Mouse (Mus musculus): ENCODE data around the gene Inhbc.

Inhbc gene

GRCm38 (mm10) chr10:127369834-127370820 is at the start of gene Inhbc:
Inhbc (minus strand) TSS chr10:127370431.
- no peak for DNase-seq

DNA sequence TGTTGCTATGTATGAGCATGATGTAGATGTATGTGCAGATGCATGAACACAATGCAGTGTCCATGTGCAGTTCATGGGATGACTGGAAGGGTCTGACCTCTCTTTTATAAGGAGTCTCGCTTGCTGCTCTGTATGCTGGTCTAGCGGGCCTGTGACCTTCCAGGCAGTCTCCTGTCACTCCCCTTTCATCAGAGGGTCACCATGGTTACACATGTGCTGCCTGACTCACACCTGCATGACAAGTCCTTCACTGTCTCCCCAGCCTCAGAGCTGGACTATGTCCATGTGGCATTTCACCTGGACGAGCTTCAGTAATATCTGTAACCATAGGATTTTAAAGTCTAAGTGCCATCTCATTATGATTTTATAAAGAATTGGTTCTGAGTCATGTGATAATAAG is 43.9 kb upstream of the Inhbc start:
- no peak for DNase-seq

- DNase-seq = no peak
Observed at GRCm38 (mm10) chr10:127413585-127413984, 43.4 kb upstream of the Inhbc start.

GRCm38 (mm10) chr10:127412776-127413175 is 42.5 kb upstream of the Inhbc start:
- DNase-seq = no peak

DNA sequence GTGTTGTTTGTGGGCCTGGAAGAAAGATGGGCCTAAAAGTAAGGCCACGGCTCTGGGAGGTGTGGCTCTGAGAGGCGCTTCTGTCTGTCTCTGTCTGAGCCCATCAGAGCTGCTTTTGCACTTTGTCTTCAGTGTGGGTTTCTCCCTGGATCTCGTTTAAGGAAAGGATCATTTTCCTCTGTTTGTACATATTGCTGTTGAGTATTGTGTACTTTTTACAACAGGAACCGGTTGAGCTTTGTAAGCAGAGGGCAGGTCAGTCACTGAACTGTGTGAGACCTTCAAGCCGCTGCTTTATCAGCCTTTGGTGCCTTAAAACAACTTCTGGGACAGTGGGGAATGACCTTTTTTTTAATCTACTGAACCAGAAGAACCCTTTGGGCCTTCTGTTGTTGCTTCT is 41.9 kb upstream of the Inhbc start:
- no peak for DNase-seq

DNA sequence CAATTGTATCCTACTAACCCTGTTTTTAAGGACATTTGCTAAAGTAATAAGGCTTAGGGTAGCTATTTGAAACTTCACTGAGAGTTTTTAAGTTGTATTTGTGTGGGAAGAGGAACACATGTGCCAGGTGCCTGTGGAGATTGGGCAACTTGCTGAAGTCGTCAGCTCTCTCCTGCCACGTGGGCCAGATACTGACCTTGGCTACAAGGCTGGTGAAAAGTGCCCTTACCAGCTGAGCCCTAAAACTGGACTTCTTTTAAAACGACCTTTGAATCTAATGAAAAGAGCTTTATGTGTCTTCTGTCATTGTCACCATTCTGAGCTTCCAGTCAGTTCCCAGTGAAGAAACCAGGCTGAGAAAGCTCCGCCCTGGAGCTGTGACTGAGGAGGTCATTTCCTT is 37.2 kb upstream of the Inhbc start:
- DNase-seq = no peak

DNA sequence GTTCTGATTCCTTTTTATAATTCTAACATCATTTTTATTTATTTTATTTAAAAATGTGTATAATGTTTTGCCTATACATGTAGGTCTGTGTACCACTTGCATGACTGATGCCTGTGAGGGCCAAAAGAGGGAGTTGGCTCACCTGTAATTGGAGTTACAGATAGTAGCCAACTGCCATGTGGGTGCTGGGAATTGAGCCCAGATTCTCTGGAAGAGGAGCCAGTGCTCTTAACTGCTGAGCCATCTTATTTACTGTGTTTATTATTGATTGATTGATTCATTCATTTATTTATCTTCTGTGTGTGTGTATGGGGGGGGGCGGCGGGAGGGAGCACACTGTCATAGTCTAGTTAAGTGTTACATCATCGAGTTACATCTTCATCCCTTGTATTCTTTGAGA is 34.5 kb upstream of the Inhbc start:
- no peak for DNase-seq

GRCm38 (mm10) chr10:127391774-127392173 is 21.5 kb upstream of the Inhbc start:
- no peak for DNase-seq

GRCm38 (mm10) chr10:127381743-127382134 is 11.5 kb upstream of the Inhbc start:
- DNase-seq = no peak

DNA sequence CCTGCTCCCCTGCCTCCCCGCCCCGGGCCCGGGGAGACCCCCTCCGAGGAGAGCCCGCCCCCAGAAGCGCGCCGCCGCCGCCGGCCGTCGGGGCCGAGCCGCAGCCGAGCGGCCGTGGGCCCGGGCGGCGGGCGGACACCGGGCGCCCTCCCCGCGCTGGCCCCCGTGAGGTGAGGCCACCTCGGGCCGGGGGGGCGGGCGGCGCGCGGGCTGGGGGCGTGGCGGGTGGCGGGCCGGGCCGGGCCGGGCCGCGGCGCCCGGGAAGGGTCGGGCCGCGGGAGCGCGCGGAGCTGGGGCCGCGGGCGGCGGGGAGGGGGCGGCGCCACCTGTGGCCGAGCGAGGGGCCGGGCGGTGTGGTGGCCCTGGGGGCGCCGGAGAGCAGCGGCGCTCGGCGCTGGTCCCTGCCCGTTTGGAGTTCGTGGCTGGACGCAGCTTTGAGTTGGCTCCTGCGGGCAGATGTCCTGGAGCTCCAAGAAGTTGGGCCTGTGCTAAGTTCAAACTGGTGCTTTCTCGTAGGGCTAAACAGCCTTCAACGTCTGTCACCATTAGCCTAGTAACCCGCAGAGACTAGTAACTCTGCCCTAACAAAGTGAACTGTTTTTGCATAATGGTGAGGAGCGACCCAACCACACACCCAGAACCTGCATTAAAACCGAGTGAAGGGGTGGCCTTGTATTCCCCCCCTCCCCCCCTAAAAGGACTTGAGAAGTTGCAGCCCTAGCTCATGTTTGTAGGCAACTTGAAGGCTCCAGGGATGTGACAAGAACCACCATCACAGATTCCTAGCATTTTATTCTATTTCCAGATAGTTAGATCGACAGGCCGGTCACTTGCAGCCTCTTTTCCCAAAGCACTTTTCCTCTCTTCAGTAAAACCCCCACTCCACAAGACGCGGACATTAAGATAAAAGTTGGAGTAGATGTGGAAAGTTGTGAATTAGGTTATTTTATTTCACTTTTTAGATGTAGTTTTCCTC is 10.8 kb upstream of the Inhbc start:
- DNase-seq = peak; percentile 71

- peak; percentile 91 for DNase-seq
Observed at GRCm38 (mm10) chr10:127380251-127380691, 10.0 kb upstream of the Inhbc start, which contains the start of gene R3hdm2. R3hdm2 (plus strand) TSS chr10:127380327.

GRCm38 (mm10) chr10:127379654-127380053 is 9.4 kb upstream of the Inhbc start:
- DNase-seq = no peak

- DNase-seq = no peak
Observed at GRCm38 (mm10) chr10:127377700-127378099, 7.5 kb upstream of the Inhbc start.

DNA sequence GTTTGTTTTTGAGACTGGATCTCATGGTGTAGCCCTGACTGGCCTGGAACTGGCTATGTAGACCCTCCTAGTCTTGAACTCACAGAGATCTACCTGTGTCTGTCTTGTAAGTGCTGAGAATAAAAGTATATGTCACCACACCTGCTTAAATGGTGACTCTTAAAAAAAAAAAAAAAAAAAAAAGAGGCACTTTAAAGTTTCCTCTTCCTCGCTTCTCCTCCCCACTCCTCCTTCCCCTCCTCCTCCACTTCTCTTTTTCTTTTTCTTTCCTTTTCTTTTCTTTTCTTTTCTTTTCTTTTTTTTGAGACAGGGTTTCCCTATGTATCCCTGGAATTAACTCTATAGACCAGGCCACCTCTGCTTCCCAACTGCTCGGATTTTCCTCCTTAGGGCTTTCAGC is 792 bp upstream of the Inhbc start:
- no peak for DNase-seq

- DNase-seq = no peak
Observed at GRCm38 (mm10) chr10:127368273-127368672, 2.0 kb downstream of the Inhbc start.

GRCm38 (mm10) chr10:127367116-127367515 is 3.1 kb downstream of the Inhbc start:
- no peak for DNase-seq

GRCm38 (mm10) chr10:127360714-127361113 is 9.5 kb downstream of the Inhbc start:
- DNase-seq = no peak

DNA sequence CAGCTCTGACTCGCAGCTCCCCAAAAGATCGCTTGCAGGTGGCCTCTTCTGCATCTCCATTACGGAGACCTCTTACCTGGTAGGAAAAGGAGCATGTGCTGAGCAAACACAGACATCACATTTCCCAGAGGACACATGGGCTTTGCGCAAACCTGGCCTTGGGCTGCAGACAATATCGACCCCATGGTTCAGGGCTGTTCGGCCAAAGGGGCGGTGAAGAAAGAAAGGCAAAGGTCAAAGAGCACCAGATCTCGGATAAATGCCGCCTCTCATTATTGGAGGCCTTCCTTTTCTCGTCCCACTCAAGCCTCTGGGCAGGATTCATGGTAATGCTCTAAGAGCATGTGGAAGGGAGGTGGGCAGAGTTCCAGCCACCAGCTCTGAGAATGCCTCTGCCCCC is 14.9 kb downstream of the Inhbc start:
- DNase-seq = no peak

GRCm38 (mm10) chr10:127353909-127354895 is 16.0 kb downstream of the Inhbc start, which contains the start of gene Inhbe:
Inhbe (minus strand) TSS chr10:127354411.
- no peak for DNase-seq

- no peak for DNase-seq
Observed at GRCm38 (mm10) chr10:127352766-127353165, 17.5 kb downstream of the Inhbc start.

- DNase-seq = no peak
Observed at GRCm38 (mm10) chr10:127352187-127352586, 18.0 kb downstream of the Inhbc start.

DNA sequence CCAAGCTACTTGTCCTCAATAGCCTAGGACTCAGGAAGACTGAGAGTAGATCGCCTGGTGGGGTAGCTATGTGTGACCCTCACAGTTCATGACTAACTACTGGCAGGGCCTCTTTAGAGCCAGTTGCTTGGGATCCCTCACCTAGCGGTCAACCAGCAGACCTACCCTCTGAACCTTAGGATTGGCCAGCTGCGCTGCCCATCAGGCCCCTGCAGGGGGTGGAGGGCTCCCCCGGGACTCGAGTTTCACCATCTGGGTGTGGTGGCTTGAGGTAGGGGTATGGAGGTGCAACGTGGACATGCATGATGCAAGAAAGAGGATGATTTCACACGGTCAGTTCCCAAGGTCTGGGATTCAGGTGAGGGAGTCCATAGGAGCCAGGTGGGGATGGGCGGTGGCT is 18.5 kb downstream of the Inhbc start:
- DNase-seq = no peak

Data from thymus, postnatal 25 days (tissue).